Mouse (Mus musculus) ES-Bruce4 (cell line): ENCODE data around the gene Rassf1.

ENCODE experiments used
- CTCF ChIP-seq: IDR thresholded peaks from one replicate; pipeline ENCODE4 v1.8.1; 2011; ENCODE audit warnings: low read depth, low read length
- EP300 ChIP-seq: IDR thresholded peaks from 2 replicates; pipeline ENCODE4 v1.6.1; 2011; ENCODE audit warnings: low read depth, low read length; ENCODE audit not compliant: insufficient read depth
- POLR2A ChIP-seq: IDR thresholded peaks from one replicate; pipeline ENCODE4 v1.8.1; 2011; ENCODE audit warnings: low read length; ENCODE audit not compliant: insufficient read depth

DNA sequence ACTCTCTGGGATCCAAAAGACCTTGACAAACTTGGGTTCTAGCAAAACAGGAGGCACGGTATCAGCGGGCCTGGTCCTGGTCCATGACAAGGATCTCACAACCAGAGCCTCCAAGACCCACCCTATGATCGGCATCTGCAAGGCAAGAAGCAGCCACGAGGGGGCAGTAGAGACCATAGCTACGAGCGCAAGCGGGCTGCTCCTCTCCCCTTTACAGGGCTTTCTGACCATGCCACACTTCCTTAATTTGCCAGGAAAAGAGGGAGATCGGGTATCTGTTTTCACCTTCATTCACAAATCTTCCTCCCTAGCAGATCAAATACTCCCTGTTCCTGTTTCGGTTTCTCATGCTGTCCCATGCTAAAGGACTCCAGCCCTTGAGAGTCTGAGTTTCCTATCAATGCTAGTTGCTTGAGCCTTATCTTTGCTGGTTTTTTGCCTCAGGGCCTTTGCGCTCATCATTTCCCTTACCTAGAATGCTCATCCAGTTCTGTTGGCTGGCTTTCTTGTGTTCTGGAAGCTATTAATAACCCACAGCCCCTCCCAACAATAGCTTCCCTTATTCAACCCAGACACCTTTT, 50.8 kb downstream of the Rassf1 start:
- TF ChIP-seq EP300: peak; percentile 48; the same call in 1 of the 2 replicates
- TF ChIP-seq CTCF: peak; percentile 99
- no peak for TF ChIP-seq POLR2A
